Mouse (Mus musculus): ENCODE data around the gene Rad51c.

DNA sequence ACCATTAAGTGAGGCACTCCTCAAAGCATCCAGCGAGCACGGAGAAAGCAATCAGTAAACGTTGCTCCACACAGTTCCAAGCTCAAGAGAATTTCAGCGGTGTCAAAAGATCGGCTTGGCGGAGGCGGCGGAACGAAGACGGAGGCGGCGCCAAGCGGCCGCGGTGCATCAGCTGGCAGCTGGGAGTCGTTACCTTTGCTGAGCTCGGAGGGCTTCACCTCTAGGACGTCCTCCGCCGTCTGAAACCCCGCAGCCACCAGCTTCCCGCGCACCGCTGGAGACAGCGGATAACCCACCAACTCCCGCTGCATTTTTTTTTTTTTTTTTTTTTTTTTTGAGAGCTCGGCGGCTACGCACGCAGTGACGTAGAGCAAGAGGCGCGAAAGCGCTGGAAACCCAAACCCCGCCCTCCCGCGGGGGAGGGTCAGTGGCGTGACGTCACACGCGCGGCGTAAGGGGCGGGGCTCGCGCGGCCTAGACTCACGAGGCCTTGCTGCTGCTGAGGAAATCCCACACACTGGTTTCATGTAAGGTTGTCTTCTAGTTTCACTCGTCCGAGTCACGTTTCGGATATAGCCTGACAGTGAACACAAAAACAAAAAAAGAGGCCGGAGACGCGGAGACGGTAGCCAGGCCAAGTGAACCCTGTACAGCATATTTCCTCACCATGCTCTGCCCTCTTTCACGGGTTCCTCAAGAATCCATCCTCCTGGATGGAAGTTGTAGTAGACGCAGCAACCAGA is 472 bp downstream of the Rad51c start:
- TF ChIP-seq RCOR1 (conservative IDR thresholded peaks at IDR 0.05; ENCODE audit: low read depth, low read length) = peak; percentile 91
- TF ChIP-seq CTCF (conservative IDR thresholded peaks at IDR 0.05 in 1 of 2, IDR thresholded peaks at IDR 0.05 in 1 of 2; ENCODE audit: low read depth in 2 of 2, low read length in 2 of 2) = peak in 1 of 2 experiments; percentile 23; a peak in 2 of 4 replicates
- peak; percentile 85; the same call in 1 of the 2 replicates for TF ChIP-seq POLR2AphosphoS2 (IDR thresholded peaks at IDR 0.05; ENCODE audit: low read depth, low read length)
- peak; percentile 67 for TF ChIP-seq ELF1 (IDR thresholded peaks at IDR 0.05; ENCODE audit: low read depth, low read length)
- 0 out of 2 replicates have a peak, but pooled peaks have one; percentile 53 for TF ChIP-seq MAFK (IDR thresholded peaks at IDR 0.05; ENCODE audit: insufficient replicate concordance, low read length)
- TF ChIP-seq MAX (IDR thresholded peaks at IDR 0.05; ENCODE audit: low read length) = peak; percentile 90
